Mouse (Mus musculus) megakaryocyte, embryonic 14.5 days (primary cell): ENCODE data around the gene Pja2.
"Not testable (repeated sequence)": the region's sequence is repeated elsewhere in the genome, so short reads cannot be mapped to it uniquely, and the experiment has no call there.

Experiments used
- FLI1 ChIP-seq: IDR thresholded peaks from 2 replicates; pipeline ENCODE4 v1.6.1; 2012; ENCODE audit warnings: low read length, inconsistent platforms, mixed read lengths
- GATA1 ChIP-seq: IDR thresholded peaks from 3 replicates; pipeline ENCODE4 v1.6.1; 2012; ENCODE audit warnings: mixed read lengths, low read length, inconsistent platforms, borderline replicate concordance

DNA sequence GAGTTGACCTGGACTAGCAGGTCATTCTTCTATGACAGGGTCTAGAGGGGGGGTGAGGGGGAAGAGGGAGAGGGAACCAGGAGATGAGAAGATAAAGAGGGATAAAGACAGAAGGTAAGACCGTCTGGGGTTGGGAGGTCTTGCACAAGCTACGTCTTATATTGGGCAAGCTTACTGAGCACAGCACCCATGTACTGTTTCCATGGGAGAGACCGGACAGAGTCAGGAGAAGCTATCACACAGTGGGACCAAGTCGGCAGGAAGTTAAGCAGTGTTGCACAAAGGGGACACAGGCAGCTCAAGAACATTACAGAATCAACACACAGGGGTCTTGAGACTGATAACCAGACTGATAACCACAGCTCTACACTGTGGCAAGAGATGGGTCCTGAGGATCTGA lies 100.1 kb downstream of the Pja2 start:
- TF ChIP-seq GATA1, FLI1: not testable (repeated sequence)
